Mouse (Mus musculus) olfactory bulb, adult 2 months (tissue): ENCODE results near the gene Kmt5c. TPM values are rescaled to one million over a fixed set of nuclear protein-coding genes. Genes with fewer than 3 reads are reported as not detected.
A peak's percentile ranks its signal among the peaks of the same experiment; 100 is the strongest.

Experiments
- H3K27ac ChIP-seq: fragments of 200-500 bp; 2 replicates; pipeline ENCODE4 v1.5.1; 2012; ENCODE audit warnings: low read depth, low read length; ENCODE audit not compliant: insufficient read depth
- H3K4me1 ChIP-seq: fragments of 200-500 bp; 2 replicates; pipeline ENCODE4 v1.6.1; 2012; ENCODE audit warnings: low read length; ENCODE audit not compliant: control insufficient read depth, insufficient read depth
- H3K4me3 ChIP-seq: fragments of 200-500 bp; 2 replicates; pipeline ENCODE4 v1.5.1; 2012; ENCODE audit warnings: mild to moderate bottlenecking, low read depth, low read length, moderate library complexity; ENCODE audit not compliant: insufficient read depth
- CTCF ChIP-seq: fragments of 200-500 bp; IDR thresholded peaks from 2 replicates; pipeline ENCODE4 v1.5.1; 2012; ENCODE audit warnings: low read depth, mild to moderate bottlenecking, low read length, moderate library complexity; ENCODE audit not compliant: insufficient read depth
- POLR2A ChIP-seq: fragments of 200-500 bp; IDR thresholded peaks from 2 replicates; pipeline ENCODE4 v1.6.1; 2012; ENCODE audit warnings: mild to moderate bottlenecking, low read depth, low read length, moderate library complexity; ENCODE audit not compliant: insufficient read depth
- WGBS: fragments of 180-500 bp; shearing (Covaris S2); methylation state at CpG from one replicate; pipeline ENCODE4 v1.1.7; 2018; 5-methylcytosine and 5-hydroxymethylcytosine counted together
- polyA plus RNA-seq: library from polyadenylated mRNA; stranded (reverse); fragments of >200 nt; gene quantifications from 2 replicates; pipeline ENCODE4 v1.2.4, GENCODE M21; 2012; ENCODE audit warnings: low replicate concordance; ENCODE audit not compliant: missing spikeins, insufficient read depth, insufficient read length

Kmt5c gene
- polyA plus RNA-seq, 1 experiment = not detected

DNA sequence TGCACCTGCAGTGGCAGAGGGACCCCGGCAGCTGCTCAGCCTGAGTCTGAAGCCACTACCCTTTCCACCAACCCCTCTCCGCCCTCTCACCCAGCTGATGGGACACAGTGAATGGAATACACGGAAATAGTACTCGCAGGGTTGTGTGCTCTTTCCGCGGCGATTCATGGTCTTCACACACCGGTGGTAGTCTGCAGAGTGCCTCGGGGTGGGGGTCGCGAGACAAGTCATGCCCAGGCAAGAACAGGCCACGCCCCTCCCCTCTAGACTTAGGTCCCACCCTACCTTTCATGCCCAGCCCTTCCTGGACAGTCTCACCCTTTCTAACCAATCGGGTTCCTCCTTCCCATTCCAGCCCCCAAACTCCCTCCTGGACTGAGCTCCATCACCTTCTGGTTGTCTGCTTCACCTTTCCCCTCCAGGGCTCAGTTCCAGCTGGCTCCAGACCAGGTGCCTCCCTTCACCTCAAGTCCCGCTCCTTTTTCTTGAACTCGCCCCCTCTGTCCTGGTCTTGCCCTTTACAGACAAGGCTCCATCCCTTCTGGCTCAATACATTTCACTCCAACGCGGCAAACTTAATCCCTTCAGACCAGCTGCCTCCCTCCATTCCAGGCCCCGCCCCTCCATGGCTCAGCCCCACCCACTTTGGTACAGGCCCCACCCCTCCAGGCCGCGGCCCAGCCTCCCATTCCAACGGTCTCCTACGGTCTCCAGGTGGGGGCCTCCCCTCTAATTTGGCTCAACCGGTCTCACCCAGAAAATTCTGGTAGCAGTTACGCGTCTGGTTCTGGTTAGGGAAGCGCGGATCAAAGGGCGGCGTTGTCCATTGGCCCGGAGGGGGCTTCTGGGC, 12.3 kb downstream of the Kmt5c start:
- WGBS = 1% methylated on average over 30 of the region's 30 CpGs
- H3K4me1 ChIP-seq = peaks cover 19% of the 10 kb centered on the region
- H3K4me3 ChIP-seq = peak overlapping the region; percentile 14
- no peak for TF ChIP-seq POLR2A
- TF ChIP-seq CTCF = no peak
- H3K27ac ChIP-seq = no peak overlapping the region

DNA sequence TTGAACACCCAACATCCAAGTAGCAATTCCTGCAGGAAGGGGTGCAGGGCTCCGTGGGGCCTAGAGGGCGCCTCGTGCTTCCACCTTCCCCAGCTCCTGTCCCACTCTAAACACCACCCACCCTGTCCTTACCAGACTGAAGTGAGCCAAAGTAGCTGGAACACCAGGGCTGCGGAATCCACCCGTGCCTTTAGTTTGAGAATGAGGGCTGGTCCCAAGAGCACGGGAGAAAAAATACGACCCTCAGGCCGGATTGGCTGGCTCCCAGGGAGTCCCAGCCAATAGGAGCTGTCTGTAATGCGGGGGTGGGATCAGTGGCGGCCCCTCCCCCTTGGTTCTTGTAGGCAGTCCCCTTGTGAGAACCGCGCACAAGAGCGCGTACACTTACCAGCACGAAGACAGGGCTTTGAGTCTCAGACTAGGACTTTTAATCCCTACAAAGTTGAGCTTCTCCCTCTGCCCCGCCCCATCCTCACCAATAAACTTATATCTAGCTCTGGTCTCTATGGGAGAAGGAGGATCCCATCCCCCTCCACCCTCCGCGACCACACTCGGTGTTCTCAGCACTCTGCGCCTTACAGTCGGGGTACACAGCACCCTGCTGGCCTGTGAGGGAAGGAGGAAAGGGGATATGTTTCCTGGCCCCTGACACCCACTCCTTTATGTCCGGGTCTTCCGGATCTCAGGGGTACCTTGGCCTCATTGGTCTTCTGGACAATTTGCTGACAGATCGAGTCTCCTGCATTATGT, 13.1 kb downstream of the Kmt5c start, which contains the start of gene Cox6b2:
TSS of gene Cox6b2 (minus strand) at position 274 of the 750 bp plus-strand sequence.
- TF ChIP-seq CTCF (no peak), POLR2A (no peak)
- H3K27ac ChIP-seq = no peak within 1 kb of the TSS
- peak within 1 kb of the TSS; percentile 14 for H3K4me3 ChIP-seq
- WGBS = 6% methylated on average over 24 of the region's 24 CpGs
- H3K4me1 ChIP-seq = peaks cover 19% of the 10 kb centered on the region

DNA sequence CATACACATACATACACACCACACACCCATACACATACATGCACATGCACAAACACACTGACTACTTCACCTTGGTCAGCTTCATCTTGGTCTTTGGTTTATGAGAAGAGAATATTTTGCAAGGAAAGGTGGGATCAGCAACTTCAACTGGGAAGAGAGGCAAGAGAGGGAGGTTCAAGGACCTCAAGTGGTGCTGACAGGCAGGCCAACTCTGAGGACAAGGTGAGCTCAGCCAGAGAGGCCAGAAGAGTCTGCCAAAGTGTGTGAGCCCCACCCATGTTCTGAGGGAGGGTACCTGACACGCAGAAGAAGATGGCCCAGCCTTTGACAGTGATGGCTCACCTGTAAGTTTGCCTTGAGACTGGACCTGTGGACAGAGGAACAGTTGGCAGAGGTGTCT, 19.8 kb downstream of the Kmt5c start:
- Histone ChIP-seq H3K27ac (no peak overlapping the region), H3K4me3 (no peak overlapping the region), H3K4me1 (no peaks in the 10 kb centered on the region)
- WGBS = 48% methylated on average over 1 of the region's 1 CpGs
- no peak for TF ChIP-seq POLR2A
- no peak for TF ChIP-seq CTCF

DNA sequence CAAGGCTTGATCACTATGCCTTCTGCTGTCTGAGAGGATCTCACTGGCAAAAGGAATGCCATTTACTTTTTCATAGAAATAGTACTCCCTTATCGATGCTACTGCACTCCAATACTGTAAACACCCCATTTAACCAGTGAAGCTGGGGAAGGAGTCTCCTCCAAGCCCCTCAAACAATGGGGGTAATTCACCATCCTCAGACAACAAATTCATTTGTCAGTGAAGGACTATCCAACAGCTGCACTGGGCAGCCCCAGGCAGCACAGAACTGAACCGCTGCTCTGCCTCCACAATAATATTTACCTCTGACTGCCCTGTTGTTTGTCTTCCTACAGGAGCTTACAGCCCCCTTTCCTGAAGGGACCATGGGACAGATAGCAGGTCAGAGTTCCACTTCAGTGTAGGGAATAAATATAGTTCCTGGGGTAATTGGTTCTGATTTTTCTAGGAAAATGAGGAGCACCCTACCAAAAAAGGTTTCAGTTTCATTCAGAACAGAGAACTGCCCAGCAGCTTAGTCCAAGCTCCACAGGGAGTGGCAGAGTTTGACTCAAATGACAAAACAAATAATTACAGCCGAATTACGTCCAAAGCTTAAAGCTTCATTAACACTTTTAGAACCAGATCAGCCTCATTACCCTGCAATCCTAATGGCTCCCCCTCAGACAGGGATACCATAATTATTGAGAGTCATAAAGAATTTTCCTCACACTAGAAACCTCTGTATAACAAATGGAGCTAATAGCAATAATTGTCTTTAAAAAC, 25.2 kb downstream of the Kmt5c start:
- no peak for TF ChIP-seq POLR2A
- no peak for TF ChIP-seq CTCF
- Histone ChIP-seq H3K4me3 (no peak overlapping the region), H3K4me1 (no peaks in the 10 kb centered on the region), H3K27ac (no peak overlapping the region)
- 13% methylated on average over 4 of the region's 4 CpGs for WGBS

DNA sequence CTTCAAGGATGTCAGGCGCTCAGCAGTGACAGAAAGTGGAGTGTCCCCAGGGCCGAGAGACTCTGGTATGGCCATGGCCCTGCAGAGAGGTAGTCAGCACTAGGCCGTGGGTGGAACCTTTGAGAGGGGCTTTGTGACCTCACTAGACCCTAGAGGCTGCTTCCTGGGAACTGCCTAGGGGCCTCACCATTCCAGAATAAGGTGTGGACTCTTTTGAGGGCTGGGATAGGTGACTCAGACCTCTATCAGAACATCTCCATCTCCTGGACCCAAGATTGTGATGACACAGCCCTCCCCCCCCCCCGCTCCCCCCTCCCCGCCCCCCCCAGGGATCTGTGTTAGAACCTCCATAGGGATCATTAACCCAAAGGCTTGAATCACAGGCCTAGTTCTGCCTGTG, 31.3 kb downstream of the Kmt5c start, which contains the start of gene Fam71e2:
TSS of gene Fam71e2 (minus strand) at position 101 of the 400 bp plus-strand sequence.
- Histone ChIP-seq H3K4me1 (no peaks in the 10 kb centered on the region), H3K27ac (no peak within 1 kb of the TSS), H3K4me3 (no peak within 1 kb of the TSS)
- TF ChIP-seq CTCF (no peak), POLR2A (no peak)
- 77% methylated on average over 5 of the region's 5 CpGs for WGBS

DNA sequence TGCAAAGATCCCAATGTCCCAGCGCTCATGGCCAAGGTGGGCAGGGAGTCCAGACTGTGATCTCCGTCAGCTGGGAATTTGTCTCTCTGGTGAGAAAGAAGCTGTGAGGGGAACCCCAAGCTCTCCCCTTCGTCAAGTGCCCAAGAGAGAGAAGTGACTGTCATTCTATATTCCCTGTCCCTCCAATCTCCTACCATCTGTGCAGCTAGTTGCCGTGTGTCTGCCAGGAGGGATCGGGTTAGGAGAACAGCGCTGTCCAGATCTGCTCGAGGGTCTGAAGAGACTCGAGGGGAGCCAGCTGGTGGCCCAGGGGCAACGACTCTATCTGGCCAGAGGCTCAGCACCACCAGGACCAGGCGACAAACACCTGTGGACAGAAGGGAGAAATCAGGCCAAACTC, 36.2 kb downstream of the Kmt5c start:
- H3K4me3 ChIP-seq = no peak overlapping the region
- 66% methylated on average over 10 of the region's 10 CpGs for WGBS
- TF ChIP-seq CTCF (no peak), POLR2A (no peak)
- H3K4me1 ChIP-seq = no peaks in the 10 kb centered on the region; the same call in 1 of the 2 replicates
- no peak overlapping the region for H3K27ac ChIP-seq

DNA sequence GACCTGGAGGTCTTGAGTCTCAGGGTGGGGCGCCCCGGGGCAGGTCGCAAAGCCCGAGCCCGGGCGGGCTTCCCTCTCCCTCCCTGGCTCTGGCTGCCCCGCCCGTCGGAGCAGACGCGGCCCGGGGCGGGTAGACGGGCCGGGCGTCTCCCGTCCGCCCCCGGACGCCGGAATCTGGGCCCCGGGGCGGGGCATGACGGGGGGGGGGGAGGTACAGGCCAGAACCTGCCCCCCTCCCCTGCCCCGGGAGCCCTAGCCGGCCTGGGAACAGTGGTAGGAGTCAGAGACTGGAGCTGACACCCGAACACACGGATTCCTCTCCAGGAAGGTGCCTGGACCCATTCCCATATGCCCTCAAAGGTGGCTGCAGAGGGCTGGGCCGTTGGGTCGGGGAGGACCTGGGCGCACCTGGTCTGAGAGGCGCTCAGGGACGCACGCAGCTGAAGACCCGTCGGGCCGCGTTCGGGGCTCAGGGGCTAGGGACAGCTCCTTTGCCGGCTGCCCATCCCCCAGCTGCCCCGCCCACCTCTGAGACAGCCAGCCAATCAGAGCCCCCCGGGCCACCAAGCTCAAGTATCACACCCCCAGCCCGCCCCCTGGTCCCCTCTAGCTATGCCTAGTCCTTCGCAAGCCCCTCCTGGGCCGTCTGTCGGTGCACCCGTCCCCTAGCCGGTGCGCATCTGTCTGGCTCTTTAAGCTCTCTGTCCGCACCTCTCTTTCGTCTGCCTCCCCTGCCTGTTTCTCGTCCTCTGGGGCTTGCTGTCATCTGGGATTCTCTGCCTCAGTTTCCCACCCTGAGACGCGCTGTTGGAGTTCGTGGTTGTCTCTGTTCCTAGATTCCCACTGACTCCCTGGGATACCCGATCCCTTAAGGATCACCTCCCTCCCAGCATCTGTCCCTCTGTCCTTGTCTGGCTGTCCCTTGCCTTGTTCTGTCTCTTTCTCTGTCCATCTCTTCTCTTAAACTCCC, 37.2 kb downstream of the Kmt5c start:
- H3K4me3 ChIP-seq = peak overlapping the region; percentile 19
- WGBS = 1% methylated on average over 54 of the region's 56 CpGs
- H3K4me1 ChIP-seq = no peaks in the 10 kb centered on the region; the same call in 1 of the 2 replicates
- TF ChIP-seq CTCF = no peak
- no peak for TF ChIP-seq POLR2A
- H3K27ac ChIP-seq = no peak overlapping the region

DNA sequence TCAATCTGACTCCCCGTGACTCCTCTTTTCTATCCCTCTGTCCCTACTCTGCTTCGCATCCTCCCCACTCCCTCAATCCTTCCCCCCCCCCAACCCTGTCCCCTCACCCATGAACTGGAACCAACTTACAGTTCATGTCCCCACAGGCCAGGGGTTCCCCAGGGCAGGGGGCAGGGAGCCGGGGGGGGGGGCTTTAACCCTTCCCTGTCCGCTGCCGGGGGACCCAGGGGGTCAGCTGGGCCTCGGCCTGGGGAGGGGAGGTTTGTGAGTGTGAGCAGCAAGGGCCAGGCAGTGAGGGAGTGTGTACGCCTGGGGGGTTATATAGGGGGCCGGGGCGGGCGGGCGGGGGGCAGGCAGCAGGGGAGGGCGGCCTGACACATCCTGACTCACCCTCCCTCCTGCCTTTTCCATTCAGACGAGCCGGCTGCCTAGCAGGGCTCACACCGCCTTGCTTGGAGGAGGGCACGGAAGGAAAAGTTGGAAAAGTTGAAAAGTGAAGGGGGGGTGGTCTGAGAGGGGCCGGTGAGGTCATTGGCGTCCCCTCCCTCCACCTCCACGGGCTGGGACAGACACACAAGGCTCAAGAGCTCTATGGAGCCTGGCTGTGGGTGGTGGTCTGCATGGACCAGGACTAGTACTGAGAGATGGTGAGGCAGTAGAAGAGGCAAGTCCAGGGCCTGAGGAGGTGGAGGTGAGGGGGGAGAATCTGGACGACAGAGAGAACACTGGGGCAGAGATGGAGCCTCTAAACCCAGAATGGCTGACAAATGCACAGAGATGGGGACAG, 38.1 kb downstream of the Kmt5c start:
- WGBS = 5% methylated on average over 18 of the region's 20 CpGs
- no peak overlapping the region for H3K27ac ChIP-seq

More for the DNA sequence above, 38.1 kb downstream of the Kmt5c start:
- TF ChIP-seq CTCF (no peak), POLR2A (no peak)
- Histone ChIP-seq H3K4me3 (no peak overlapping the region), H3K4me1 (no peaks in the 10 kb centered on the region; the same call in 1 of the 2 replicates)
